Mouse (Mus musculus) lung, embryonic 16.5 days (tissue): ENCODE data around the gene Plin1. TPM values are rescaled to one million over a fixed set of nuclear protein-coding genes. Genes with fewer than 3 reads are reported as not detected.

Experiments used
- ATAC-seq: fragments of 200-750 bp; cut with Nextera tagmentation; 2 replicates; pipeline ENCODE4 v1.8.0; 2017; ENCODE audit warnings: low read depth, mild to moderate bottlenecking, moderate library complexity
- H3K27ac ChIP-seq: fragments of 300-500 bp; sonication (generic); 2 replicates; pipeline ENCODE4 v1.5.1; 2014; ENCODE audit warnings: mild to moderate bottlenecking, control low read depth, low read length
- H3K27me3 ChIP-seq: fragments of 300-500 bp; sonication (generic); 2 replicates; pipeline ENCODE4 v1.6.1; 2014; ENCODE audit warnings: low read depth, low read length, mixed read lengths; ENCODE audit not compliant: control insufficient read depth, insufficient read depth
- H3K36me3 ChIP-seq: fragments of 300-500 bp; sonication (generic); 2 replicates; pipeline ENCODE4 v1.6.1; 2014; ENCODE audit warnings: low read length; ENCODE audit not compliant: control insufficient read depth, insufficient read depth
- H3K4me1 ChIP-seq: fragments of 300-500 bp; sonication (generic); replicated peaks from 2 replicates; pipeline ENCODE4 v1.6.1; 2014; ENCODE audit warnings: low read length, mixed read lengths; ENCODE audit not compliant: control insufficient read depth, insufficient read depth
- H3K4me2 ChIP-seq: fragments of 300-500 bp; sonication (generic); 2 replicates; pipeline ENCODE4 v1.6.1; 2014; ENCODE audit warnings: low read depth, low read length, control low read depth
- H3K4me3 ChIP-seq: fragments of 300-500 bp; sonication (generic); 2 replicates; pipeline ENCODE4 v1.5.1; 2014; ENCODE audit warnings: mild to moderate bottlenecking, low read length, control low read depth
- H3K9ac ChIP-seq: fragments of 300-500 bp; sonication (generic); 2 replicates; pipeline ENCODE4 v1.6.1; 2014; ENCODE audit warnings: low read length, control low read depth
- H3K9me3 ChIP-seq: fragments of 300-500 bp; sonication (generic); 2 replicates; pipeline ENCODE4 v1.6.1; 2016; ENCODE audit warnings: low read length; ENCODE audit not compliant: control insufficient read depth
- WGBS: fragments of 180-500 bp; shearing (Covaris S2); extraction: QIAGEN DNeasy Blood & Tissue Kit; methylation state at CpG from one replicate; pipeline ENCODE4 v1.1.7; 2014; 5-methylcytosine and 5-hydroxymethylcytosine counted together
- polyA plus RNA-seq: library from polyadenylated mRNA; unstranded; fragments of >200 nt; fragmentation: Nextera tagmentation; extraction: Ambion mirVana; gene quantifications from 2 replicates; pipeline ENCODE4 v1.2.1, GENCODE M21; 2015

The Plin1 gene
- polyA plus RNA-seq, 1 experiment from 2014 or later: 0.21 TPM

DNA sequence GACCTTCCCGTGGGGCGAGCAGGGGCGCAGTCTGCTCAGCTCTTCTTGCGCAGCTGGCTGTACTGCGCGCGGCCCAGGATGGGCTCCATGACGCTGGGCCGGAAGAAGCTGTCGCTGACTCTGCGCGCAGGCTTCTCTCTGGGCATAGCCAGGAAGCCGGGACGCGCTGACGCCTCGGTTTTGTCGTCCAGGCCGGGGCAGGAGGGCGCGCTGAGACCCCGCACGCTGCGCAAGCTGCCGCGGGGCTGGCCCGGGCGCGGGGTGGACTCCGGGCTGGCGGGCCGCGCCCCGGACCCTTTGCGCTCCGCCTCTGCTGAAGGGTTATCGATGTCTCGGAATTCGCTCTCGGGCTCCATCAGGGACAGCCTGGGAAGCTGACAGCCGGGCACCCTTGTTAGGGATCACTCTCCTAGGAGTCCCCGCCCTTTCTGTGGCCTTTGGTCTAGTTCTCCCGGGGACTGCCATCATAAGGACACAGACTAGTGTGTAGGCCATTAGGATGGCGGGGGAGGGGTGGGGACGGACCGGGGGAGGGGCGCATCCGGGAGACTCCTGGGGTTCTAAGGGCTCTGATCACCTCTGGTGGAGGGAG lies 11.2 kb downstream of the Plin1 start:
- Histone ChIP-seq H3K27ac (peak overlapping the region; percentile 15; the same call in 1 of the 2 replicates), H3K9me3 (no peaks in the 10 kb centered on the region), H3K36me3 (no peaks in the 10 kb centered on the region), H3K4me2 (peak overlapping the region; percentile 91), H3K9ac (peak overlapping the region; percentile 82), H3K4me3 (peak overlapping the region; percentile 65), H3K4me1 (peaks cover 8% of the 10 kb centered on the region; the same call in 1 of the 2 replicates), H3K27me3 (peaks cover 8% of the 10 kb centered on the region; the same call in 1 of the 2 replicates)
- WGBS: under 1% methylated on average over 48 of the region's 48 CpGs
- peak; percentile 82 for ATAC-seq

DNA sequence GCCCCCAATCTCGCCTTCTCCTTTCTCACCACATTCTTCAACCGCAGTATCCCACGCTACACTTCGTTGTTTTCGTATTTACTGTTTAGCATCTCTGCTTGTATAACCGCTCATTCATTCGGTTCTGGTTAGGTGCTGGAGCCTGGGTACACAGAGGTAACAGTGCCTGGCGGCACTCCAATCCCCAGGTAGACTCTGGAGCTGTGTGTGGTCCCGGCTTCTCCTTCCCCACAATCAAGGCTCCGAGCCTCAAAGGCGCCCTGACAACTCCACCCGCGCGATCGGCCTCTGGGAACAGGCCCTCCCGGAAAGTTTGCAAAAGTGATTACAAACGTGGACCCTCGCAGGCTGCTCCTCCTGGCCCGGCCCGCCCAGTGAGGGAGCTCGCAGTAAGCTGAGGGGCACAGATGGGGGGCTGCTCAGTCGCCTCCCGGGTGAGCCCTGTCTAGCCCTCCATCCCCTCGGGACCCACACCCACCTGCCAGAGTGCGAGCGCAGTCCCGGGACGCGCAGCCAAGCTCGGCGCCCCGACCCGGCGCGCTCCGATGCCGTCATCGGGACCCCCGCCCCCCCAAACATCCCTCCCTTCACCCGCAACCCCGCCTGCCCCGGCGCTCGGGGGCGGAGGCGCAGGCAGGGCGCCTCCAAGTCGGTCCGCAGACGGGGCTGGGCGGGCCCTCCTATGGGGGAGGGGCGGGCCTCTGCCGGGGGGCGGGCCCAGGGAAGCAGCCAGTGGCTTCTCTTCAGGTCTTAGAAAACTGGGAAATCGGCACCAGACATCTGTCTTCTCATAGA lies 17.3 kb downstream of the Plin1 start, which contains the start of gene Kif7:
Gene Kif7, minus strand, starts transcription at position 534 of the 795 bp plus-strand sequence.
- H3K4me1 ChIP-seq: peaks cover 4% of the 10 kb centered on the region; the same call in 1 of the 2 replicates
- no peak within 1 kb of the TSS; the same call in 1 of the 2 replicates for H3K27ac ChIP-seq

DNA sequence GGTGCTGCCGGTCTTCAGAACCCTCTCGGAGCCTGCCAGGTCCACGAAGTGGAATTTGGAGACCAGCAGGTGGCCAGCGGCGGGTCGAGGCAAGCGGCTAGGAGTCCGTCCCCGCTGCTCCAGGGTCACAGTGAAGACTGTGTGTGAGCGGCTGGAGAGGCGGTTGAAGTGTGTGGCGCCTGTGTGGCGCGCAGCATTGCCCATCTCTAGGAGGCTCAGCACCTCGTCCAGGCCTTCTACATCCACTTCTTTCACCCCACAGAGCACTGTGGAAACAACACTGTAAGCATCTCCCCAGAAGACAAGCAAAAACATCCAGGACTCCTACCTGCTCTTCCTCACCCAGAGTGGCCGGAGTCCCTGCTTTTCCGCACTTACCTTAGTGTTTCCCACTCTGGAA lies 21.9 kb downstream of the Plin1 start:
- no peak overlapping the region for H3K9ac ChIP-seq
- peaks cover 6% of the 10 kb centered on the region; the same call in 1 of the 2 replicates for H3K4me1 ChIP-seq
- no peaks in the 10 kb centered on the region for H3K36me3 ChIP-seq
- peaks cover 14% of the 10 kb centered on the region; the same call in 1 of the 2 replicates for H3K27me3 ChIP-seq
- H3K4me2 ChIP-seq: no peak overlapping the region
- H3K4me3 ChIP-seq: no peak overlapping the region
- ATAC-seq: no peak
- H3K9me3 ChIP-seq: no peaks in the 10 kb centered on the region
- 57% methylated on average over 17 of the region's 17 CpGs for WGBS
- no peak overlapping the region for H3K27ac ChIP-seq

More for the DNA sequence above, 17.3 kb downstream of the Plin1 start, which contains the start of gene Kif7:
- H3K36me3 ChIP-seq: no peaks in the 10 kb centered on the region
- no peaks in the 10 kb centered on the region for H3K9me3 ChIP-seq
- peaks cover 5% of the 10 kb centered on the region; the same call in 1 of the 2 replicates for H3K27me3 ChIP-seq
- peak within 1 kb of the TSS; percentile 80 for H3K4me3 ChIP-seq
- ATAC-seq: peak; percentile 98
- peak within 1 kb of the TSS; percentile 65 for H3K4me2 ChIP-seq
- H3K9ac ChIP-seq: peak within 1 kb of the TSS; percentile 81
- WGBS: under 1% methylated on average over 39 of the region's 55 CpGs

DNA sequence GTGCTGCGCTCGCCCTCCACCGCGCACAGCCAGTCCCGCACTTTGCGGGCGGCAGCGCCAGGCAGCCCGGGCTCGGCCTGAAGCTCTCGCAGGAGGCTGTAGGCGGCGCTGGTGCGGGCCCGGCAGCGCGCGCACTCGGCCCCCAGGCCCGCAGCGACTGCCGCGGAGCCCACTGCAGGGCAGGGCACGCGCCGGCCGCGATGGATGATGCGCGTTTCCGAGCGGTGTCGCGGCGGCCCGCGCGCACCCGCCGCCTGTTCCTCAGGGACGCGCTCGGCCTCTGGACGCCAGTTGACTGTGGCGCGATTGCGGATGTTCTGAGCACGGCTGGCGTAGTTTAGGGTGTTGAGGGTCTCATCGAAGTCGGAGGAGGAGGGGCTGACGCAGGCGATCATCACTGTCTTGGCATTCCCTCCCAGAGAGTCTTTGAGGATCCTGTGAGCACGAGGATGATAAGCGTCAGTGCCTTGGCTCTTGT lies 22.5 kb downstream of the Plin1 start:
- peak overlapping the region; percentile 57 for H3K9ac ChIP-seq
- H3K4me2 ChIP-seq: peak overlapping the region; percentile 77
- 2% methylated on average over 45 of the region's 55 CpGs for WGBS
- peaks cover 6% of the 10 kb centered on the region; the same call in 1 of the 2 replicates for H3K4me1 ChIP-seq
- no peaks in the 10 kb centered on the region for H3K9me3 ChIP-seq
- peaks cover 14% of the 10 kb centered on the region; the same call in 1 of the 2 replicates for H3K27me3 ChIP-seq
- H3K27ac ChIP-seq: no peak overlapping the region
- peak; percentile 83 for ATAC-seq
- no peaks in the 10 kb centered on the region for H3K36me3 ChIP-seq
- peak overlapping the region; percentile 50 for H3K4me3 ChIP-seq

DNA sequence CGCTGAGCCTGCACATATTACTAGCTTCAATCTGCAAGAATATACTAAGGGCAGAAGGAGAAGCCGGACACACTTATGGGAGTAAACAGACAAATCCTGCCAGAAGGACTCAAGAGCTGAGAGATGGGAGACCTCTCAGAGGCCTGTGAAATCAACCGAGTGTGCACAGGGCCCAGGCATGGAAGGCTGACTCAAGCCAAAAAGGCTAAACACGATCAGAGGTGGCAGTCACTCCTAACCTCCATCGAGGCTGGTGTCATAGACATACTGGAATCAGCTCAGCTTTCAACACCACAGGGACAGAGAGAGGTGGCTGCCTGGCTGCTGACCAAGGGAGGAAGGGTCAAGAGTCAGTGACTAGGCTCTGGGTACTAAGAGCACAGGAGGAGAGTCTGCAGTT lies 27.5 kb downstream of the Plin1 start:
- H3K9me3 ChIP-seq: no peaks in the 10 kb centered on the region
- no peak for ATAC-seq
- no peak overlapping the region for H3K4me2 ChIP-seq
- peaks cover 7% of the 10 kb centered on the region for H3K36me3 ChIP-seq
- H3K27ac ChIP-seq: no peak overlapping the region
- H3K4me1 ChIP-seq: peaks cover 2% of the 10 kb centered on the region; the same call in 1 of the 2 replicates
- no peak overlapping the region for H3K9ac ChIP-seq
- peaks cover 7% of the 10 kb centered on the region; the same call in 1 of the 2 replicates for H3K27me3 ChIP-seq
- no peak overlapping the region for H3K4me3 ChIP-seq
- 74% methylated on average over 5 of the region's 5 CpGs for WGBS

DNA sequence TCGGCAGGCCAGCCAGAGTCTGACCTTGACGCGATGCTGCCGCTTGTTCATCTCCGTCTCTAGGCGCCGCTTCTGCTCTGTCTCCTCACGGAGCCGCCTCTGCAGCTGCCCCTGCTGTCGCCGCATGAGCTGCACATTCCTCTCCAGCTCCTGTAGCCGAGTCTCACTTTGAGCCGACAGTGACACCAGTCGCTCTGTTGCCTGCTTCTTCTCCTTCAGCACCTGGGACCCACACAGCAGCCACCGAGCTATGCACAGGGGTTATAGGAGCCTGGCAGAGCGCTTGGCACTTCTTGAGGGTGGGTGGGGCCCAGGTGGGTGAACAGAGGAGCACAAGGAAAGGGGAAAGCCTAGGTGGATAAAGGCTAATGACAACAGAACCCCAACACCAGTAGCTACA lies 29.9 kb downstream of the Plin1 start:
- peaks cover 12% of the 10 kb centered on the region for H3K36me3 ChIP-seq
- H3K27me3 ChIP-seq: no peaks in the 10 kb centered on the region
- no peak overlapping the region for H3K9ac ChIP-seq
- WGBS: 72% methylated on average over 16 of the region's 16 CpGs
- ATAC-seq: no peak
- H3K27ac ChIP-seq: no peak overlapping the region
- H3K4me3 ChIP-seq: no peak overlapping the region
- no peak overlapping the region for H3K4me2 ChIP-seq
- no peaks in the 10 kb centered on the region for H3K9me3 ChIP-seq
- H3K4me1 ChIP-seq: no peaks in the 10 kb centered on the region

DNA sequence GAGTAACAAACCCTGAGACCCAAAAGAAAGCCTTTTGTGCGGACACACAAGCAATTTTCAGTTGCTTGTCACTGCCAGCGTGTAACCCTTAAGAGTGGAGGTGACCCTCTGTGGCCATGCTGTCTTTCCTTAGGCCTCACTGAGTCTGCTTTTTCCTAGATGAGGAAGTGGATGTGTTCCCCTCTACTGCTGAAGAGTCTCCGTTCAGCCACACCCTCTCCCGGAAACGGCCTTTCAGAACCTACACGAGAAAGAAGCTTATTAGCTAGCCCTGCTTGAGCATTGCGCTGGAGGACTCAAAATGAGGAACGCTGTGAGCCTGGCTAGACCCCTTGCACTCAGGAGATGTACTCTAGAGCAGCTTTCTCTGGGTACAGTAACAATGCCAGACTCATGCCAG lies 36.2 kb downstream of the Plin1 start:
- Histone ChIP-seq H3K9ac (no peak overlapping the region), H3K9me3 (no peaks in the 10 kb centered on the region), H3K27ac (no peak overlapping the region), H3K4me2 (no peak overlapping the region), H3K4me3 (no peak overlapping the region), H3K27me3 (no peaks in the 10 kb centered on the region), H3K4me1 (no peaks in the 10 kb centered on the region), H3K36me3 (peaks cover 48% of the 10 kb centered on the region)
- no peak for ATAC-seq
- 81% methylated on average over 8 of the region's 8 CpGs for WGBS

DNA sequence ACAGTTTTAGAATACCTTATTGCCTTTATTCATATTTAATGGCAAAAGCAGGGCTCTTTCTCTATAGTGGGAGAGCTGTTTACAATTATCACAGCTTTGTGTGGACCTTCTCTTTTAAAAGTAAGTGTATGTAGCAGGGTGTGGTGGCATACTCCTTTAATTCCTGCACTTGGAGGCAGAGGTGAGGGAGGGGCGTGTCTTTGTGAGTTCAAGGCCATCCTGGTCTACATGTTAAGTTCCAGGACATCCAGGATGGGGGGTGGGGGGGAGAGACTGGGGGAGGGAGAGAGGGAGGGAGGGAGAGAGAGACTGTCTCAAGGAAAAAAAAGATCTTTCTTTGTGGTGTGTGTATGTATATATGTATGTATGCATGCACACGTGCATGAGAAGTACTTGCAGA lies 52.5 kb downstream of the Plin1 start:
- H3K9me3 ChIP-seq: no peaks in the 10 kb centered on the region
- no peak overlapping the region for H3K27ac ChIP-seq
- H3K27me3 ChIP-seq: no peaks in the 10 kb centered on the region
- H3K4me3 ChIP-seq: no peak overlapping the region
- 82% methylated on average over 2 of the region's 2 CpGs for WGBS
- no peak overlapping the region for H3K4me2 ChIP-seq
- H3K9ac ChIP-seq: no peak overlapping the region
- peaks cover 48% of the 10 kb centered on the region for H3K36me3 ChIP-seq
- H3K4me1 ChIP-seq: no peaks in the 10 kb centered on the region
- ATAC-seq: no peak

DNA sequence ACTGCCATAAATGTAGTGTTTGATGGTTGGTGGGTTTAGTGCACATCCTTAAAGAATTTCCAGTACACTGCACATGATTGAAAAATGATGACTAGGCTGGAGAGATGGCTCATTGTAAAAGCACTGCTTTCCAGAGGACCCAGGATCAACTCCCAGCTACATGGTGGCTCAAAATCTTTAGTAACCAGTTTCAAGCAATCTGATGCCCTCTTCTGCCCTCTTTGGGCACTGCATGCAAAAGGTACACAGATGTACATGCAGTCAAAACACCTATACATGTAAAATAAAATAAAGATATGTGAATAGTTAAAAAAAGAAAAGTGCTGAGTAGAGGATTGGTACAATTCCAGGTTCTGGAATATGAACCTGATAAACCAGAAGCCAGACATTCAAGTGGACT lies 53.5 kb downstream of the Plin1 start:
- ATAC-seq: no peak
- Histone ChIP-seq H3K27ac (no peak overlapping the region), H3K4me2 (no peak overlapping the region), H3K27me3 (no peaks in the 10 kb centered on the region), H3K4me3 (no peak overlapping the region), H3K4me1 (no peaks in the 10 kb centered on the region), H3K9me3 (no peaks in the 10 kb centered on the region), H3K36me3 (peaks cover 46% of the 10 kb centered on the region), H3K9ac (no peak overlapping the region)
